Mouse (Mus musculus): ENCODE measurements around the gene Fbxo47. TPM values are rescaled to one million over a fixed set of nuclear protein-coding genes. Genes with fewer than 3 reads are reported as not detected.

Gene Fbxo47
- polyA plus RNA-seq, 1 experiment from 2014 or later = 0.60 TPM

DNA sequence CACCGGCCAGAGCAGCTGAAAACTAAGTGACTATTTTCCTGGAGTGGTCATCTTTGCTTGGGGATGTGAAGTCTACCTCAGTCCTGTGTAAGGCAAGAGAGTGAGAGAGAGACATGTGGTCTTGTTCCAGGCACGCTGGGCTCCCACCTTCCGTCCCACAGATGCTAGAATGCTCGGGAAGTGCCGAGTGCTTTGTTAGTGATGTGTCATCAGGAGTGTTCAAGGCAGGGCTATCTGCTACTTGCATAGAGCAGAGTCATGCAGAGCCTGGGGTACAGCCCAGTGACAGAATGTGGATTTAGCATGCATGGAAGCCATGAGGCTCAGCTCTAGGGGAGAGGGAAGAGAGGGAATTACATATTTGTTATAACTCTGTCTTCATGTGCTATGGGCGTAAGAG lies 56.3 kb downstream of the Fbxo47 start:
- H3K36me3 ChIP-seq (replicated peaks; ENCODE audit: control insufficient read depth, insufficient read depth, low read depth, low read length) = no peaks in the 10 kb centered on the region; the same call in 1 of the 2 replicates
- no peak overlapping the region for H3K27ac ChIP-seq (replicated peaks; ENCODE audit: low read depth, low read length)
- H3K4me2 ChIP-seq (ENCODE audit: low read depth, low read length) = no peak overlapping the region
- H3K9me3 ChIP-seq (replicated peaks; ENCODE audit: control insufficient read depth, low read length) = no peaks in the 10 kb centered on the region
- DNase-seq (ENCODE audit: low spot score) = no peak
- no peak for ATAC-seq (replicated peaks; ENCODE audit: insufficient number of reproducible peaks, low FRiP score, low TSS enrichment, low read depth)
- H3K9ac ChIP-seq (replicated peaks; ENCODE audit: low read length) = no peak overlapping the region
- H3K27me3 ChIP-seq (ENCODE audit: control insufficient read depth, insufficient read depth, low read length) = no peaks in the 10 kb centered on the region
- H3K4me3 ChIP-seq (ENCODE audit: low read depth, low read length) = no peak overlapping the region
- WGBS = 87% methylated on average over 6 of the region's 6 CpGs
- H3K4me1 ChIP-seq (ENCODE audit: control insufficient read depth, insufficient read depth, low read length) = no peaks in the 10 kb centered on the region

GRCm38 (mm10) chr11:97826414-97826813 lies 57.5 kb downstream of the Fbxo47 start:
- no peaks in the 10 kb centered on the region for H3K4me1 ChIP-seq (ENCODE audit: control insufficient read depth, insufficient read depth, low read length)
- H3K27me3 ChIP-seq (ENCODE audit: control insufficient read depth, insufficient read depth, low read length) = no peaks in the 10 kb centered on the region
- no peaks in the 10 kb centered on the region for H3K9me3 ChIP-seq (replicated peaks; ENCODE audit: control insufficient read depth, low read length)
- DNase-seq (ENCODE audit: low spot score) (no peak), ATAC-seq (replicated peaks; ENCODE audit: insufficient number of reproducible peaks, low FRiP score, low TSS enrichment, low read depth) (no peak)
- no peaks in the 10 kb centered on the region; the same call in 1 of the 2 replicates for H3K36me3 ChIP-seq (replicated peaks; ENCODE audit: control insufficient read depth, insufficient read depth, low read depth, low read length)
- WGBS = 87% methylated on average over 7 of the region's 7 CpGs
- no peak overlapping the region for H3K9ac ChIP-seq (replicated peaks; ENCODE audit: low read length)
- no peak overlapping the region for H3K4me3 ChIP-seq (ENCODE audit: low read depth, low read length)
- no peak overlapping the region for H3K27ac ChIP-seq (replicated peaks; ENCODE audit: low read depth, low read length)
- no peak overlapping the region for H3K4me2 ChIP-seq (ENCODE audit: low read depth, low read length)

DNA sequence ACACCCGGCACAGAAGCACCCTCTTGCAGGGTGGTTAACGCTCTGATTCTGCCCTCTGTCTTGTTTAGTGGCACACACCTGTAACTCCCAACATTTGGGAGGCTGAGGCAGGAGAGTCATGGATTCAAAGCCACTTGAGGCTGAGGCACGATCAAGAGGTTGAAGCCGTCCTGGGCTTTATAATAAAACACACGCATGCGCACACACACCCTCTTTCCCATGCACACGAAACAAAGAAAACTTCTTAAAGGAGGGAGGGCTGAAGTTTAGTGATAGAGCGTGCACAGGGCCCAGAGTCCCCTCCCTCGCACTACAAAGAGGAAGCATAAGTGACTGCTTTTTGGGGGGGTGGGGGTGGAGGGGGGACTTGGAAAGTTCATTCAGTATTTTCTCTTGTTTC lies 58.0 kb downstream of the Fbxo47 start:
- no peak overlapping the region for H3K9ac ChIP-seq (replicated peaks; ENCODE audit: low read length)
- WGBS = 89% methylated on average over 9 of the region's 9 CpGs
- no peaks in the 10 kb centered on the region for H3K9me3 ChIP-seq (replicated peaks; ENCODE audit: control insufficient read depth, low read length)
- H3K4me3 ChIP-seq (ENCODE audit: low read depth, low read length) = no peak overlapping the region
- no peaks in the 10 kb centered on the region for H3K4me1 ChIP-seq (ENCODE audit: control insufficient read depth, insufficient read depth, low read length)
- DNase-seq (ENCODE audit: low spot score) (no peak), ATAC-seq (replicated peaks; ENCODE audit: insufficient number of reproducible peaks, low FRiP score, low TSS enrichment, low read depth) (no peak)
- H3K27ac ChIP-seq (replicated peaks; ENCODE audit: low read depth, low read length) = no peak overlapping the region
- no peaks in the 10 kb centered on the region for H3K27me3 ChIP-seq (ENCODE audit: control insufficient read depth, insufficient read depth, low read length)
- no peaks in the 10 kb centered on the region; the same call in 1 of the 2 replicates for H3K36me3 ChIP-seq (replicated peaks; ENCODE audit: control insufficient read depth, insufficient read depth, low read depth, low read length)
- H3K4me2 ChIP-seq (ENCODE audit: low read depth, low read length) = no peak overlapping the region

- WGBS = 84% methylated on average over 10 of the region's 10 CpGs
- H3K36me3 ChIP-seq (replicated peaks; ENCODE audit: control insufficient read depth, insufficient read depth, low read depth, low read length) = no peaks in the 10 kb centered on the region; the same call in 1 of the 2 replicates
- DNase-seq (ENCODE audit: low spot score) = no peak
- H3K4me3 ChIP-seq (ENCODE audit: low read depth, low read length) = no peak overlapping the region
- no peak overlapping the region for H3K27ac ChIP-seq (replicated peaks; ENCODE audit: low read depth, low read length)
- no peaks in the 10 kb centered on the region for H3K27me3 ChIP-seq (ENCODE audit: control insufficient read depth, insufficient read depth, low read length)
- H3K9ac ChIP-seq (replicated peaks; ENCODE audit: low read length) = no peak overlapping the region
- ATAC-seq (replicated peaks; ENCODE audit: insufficient number of reproducible peaks, low FRiP score, low TSS enrichment, low read depth) = no peak
- H3K9me3 ChIP-seq (replicated peaks; ENCODE audit: control insufficient read depth, low read length) = no peaks in the 10 kb centered on the region
- H3K4me1 ChIP-seq (ENCODE audit: control insufficient read depth, insufficient read depth, low read length) = no peaks in the 10 kb centered on the region
- no peak overlapping the region for H3K4me2 ChIP-seq (ENCODE audit: low read depth, low read length)
These were observed 58.7 kb downstream of the Fbxo47 start for GRCm38 (mm10) chr11:97825295-97825694.

- Histone ChIP-seq H3K36me3 (replicated peaks; ENCODE audit: control insufficient read depth, insufficient read depth, low read depth, low read length) (no peaks in the 10 kb centered on the region; the same call in 1 of the 2 replicates), H3K27ac (replicated peaks; ENCODE audit: low read depth, low read length) (no peak overlapping the region), H3K9me3 (replicated peaks; ENCODE audit: control insufficient read depth, low read length) (no peaks in the 10 kb centered on the region), H3K9ac (replicated peaks; ENCODE audit: low read length) (no peak overlapping the region), H3K27me3 (ENCODE audit: control insufficient read depth, insufficient read depth, low read length) (no peaks in the 10 kb centered on the region), H3K4me2 (ENCODE audit: low read depth, low read length) (no peak overlapping the region), H3K4me1 (ENCODE audit: control insufficient read depth, insufficient read depth, low read length) (no peaks in the 10 kb centered on the region), H3K4me3 (ENCODE audit: low read depth, low read length) (no peak overlapping the region)
- no peak for ATAC-seq (replicated peaks; ENCODE audit: insufficient number of reproducible peaks, low FRiP score, low TSS enrichment, low read depth)
- 84% methylated on average over 6 of the region's 6 CpGs for WGBS
- no peak for DNase-seq (ENCODE audit: low spot score)
These were observed 59.1 kb downstream of the Fbxo47 start for GRCm38 (mm10) chr11:97824895-97825294.

DNA sequence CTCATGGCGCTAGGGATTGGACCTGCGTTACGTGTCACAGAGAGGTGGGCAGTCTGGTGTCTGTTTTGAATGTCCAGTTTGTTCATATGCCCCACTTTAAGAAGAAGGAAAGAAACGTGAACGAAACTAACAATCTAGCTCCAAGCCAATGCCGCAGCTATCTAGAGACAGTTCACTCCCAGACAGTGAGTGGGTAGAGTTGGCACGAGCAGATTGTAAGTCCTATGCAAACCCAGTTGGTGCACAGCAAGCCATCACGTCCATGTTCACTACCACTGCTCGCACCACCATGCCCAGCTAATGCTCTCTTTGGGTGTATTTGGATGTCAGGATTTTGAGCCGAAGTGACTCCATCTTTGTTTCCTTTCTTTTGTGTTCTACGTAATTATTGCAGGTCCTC lies 59.8 kb downstream of the Fbxo47 start:
- no peak for ATAC-seq (replicated peaks; ENCODE audit: insufficient number of reproducible peaks, low FRiP score, low TSS enrichment, low read depth)
- H3K36me3 ChIP-seq (replicated peaks; ENCODE audit: control insufficient read depth, insufficient read depth, low read depth, low read length) = no peaks in the 10 kb centered on the region; the same call in 1 of the 2 replicates
- WGBS = 95% methylated on average over 11 of the region's 11 CpGs

GRCm38 (mm10) chr11:97822840-97823603 lies 60.9 kb downstream of the Fbxo47 start:
- WGBS = 50% methylated on average over 20 of the region's 20 CpGs
- DNase-seq (ENCODE audit: low spot score) (no peak), ATAC-seq (replicated peaks; ENCODE audit: insufficient number of reproducible peaks, low FRiP score, low TSS enrichment, low read depth) (no peak)
- Histone ChIP-seq H3K27me3 (ENCODE audit: control insufficient read depth, insufficient read depth, low read length) (no peaks in the 10 kb centered on the region), H3K9ac (replicated peaks; ENCODE audit: low read length) (no peak overlapping the region), H3K27ac (replicated peaks; ENCODE audit: low read depth, low read length) (no peak overlapping the region), H3K4me1 (ENCODE audit: control insufficient read depth, insufficient read depth, low read length) (peaks cover 8% of the 10 kb centered on the region), H3K4me3 (ENCODE audit: low read depth, low read length) (no peak overlapping the region), H3K4me2 (ENCODE audit: low read depth, low read length) (no peak overlapping the region), H3K9me3 (replicated peaks; ENCODE audit: control insufficient read depth, low read length) (no peaks in the 10 kb centered on the region), H3K36me3 (replicated peaks; ENCODE audit: control insufficient read depth, insufficient read depth, low read depth, low read length) (no peaks in the 10 kb centered on the region; the same call in 1 of the 2 replicates)

More for the DNA sequence above, 59.8 kb downstream of the Fbxo47 start:
- Histone ChIP-seq H3K27me3 (ENCODE audit: control insufficient read depth, insufficient read depth, low read length) (no peaks in the 10 kb centered on the region), H3K4me3 (ENCODE audit: low read depth, low read length) (no peak overlapping the region), H3K9me3 (replicated peaks; ENCODE audit: control insufficient read depth, low read length) (no peaks in the 10 kb centered on the region), H3K27ac (replicated peaks; ENCODE audit: low read depth, low read length) (no peak overlapping the region), H3K4me2 (ENCODE audit: low read depth, low read length) (no peak overlapping the region), H3K9ac (replicated peaks; ENCODE audit: low read length) (no peak overlapping the region), H3K4me1 (ENCODE audit: control insufficient read depth, insufficient read depth, low read length) (no peaks in the 10 kb centered on the region)
- DNase-seq (ENCODE audit: low spot score) = no peak

GRCm38 (mm10) chr11:97821401-97822064 lies 62.4 kb downstream of the Fbxo47 start:
- Histone ChIP-seq H3K36me3 (replicated peaks; ENCODE audit: control insufficient read depth, insufficient read depth, low read depth, low read length) (no peaks in the 10 kb centered on the region; the same call in 1 of the 2 replicates), H3K9me3 (replicated peaks; ENCODE audit: control insufficient read depth, low read length) (no peaks in the 10 kb centered on the region), H3K27me3 (ENCODE audit: control insufficient read depth, insufficient read depth, low read length) (no peaks in the 10 kb centered on the region), H3K27ac (replicated peaks; ENCODE audit: low read depth, low read length) (no peak overlapping the region), H3K4me1 (ENCODE audit: control insufficient read depth, insufficient read depth, low read length) (peaks cover 16% of the 10 kb centered on the region), H3K9ac (replicated peaks; ENCODE audit: low read length) (no peak overlapping the region), H3K4me2 (ENCODE audit: low read depth, low read length) (no peak overlapping the region), H3K4me3 (ENCODE audit: low read depth, low read length) (no peak overlapping the region)
- no peak for DNase-seq (ENCODE audit: low spot score)
- ATAC-seq (replicated peaks; ENCODE audit: insufficient number of reproducible peaks, low FRiP score, low TSS enrichment, low read depth) = no peak
- 93% methylated on average over 8 of the region's 8 CpGs for WGBS

All from embryonic facial prominence, embryonic 11.5 days (tissue).